Mouse (Mus musculus) frontal cortex, postnatal 10 days (tissue): Measurements from ENCODE around the gene Map4k2.

Experiments used
- DNase-seq, 2 experiments: peaks; one replicate each; pipeline ENCODE4 v3.0.0; 2022; ENCODE audit warnings: low spot score in 2 of 2, mixed read lengths in 1 of 2

Map4k2 gene

DNA sequence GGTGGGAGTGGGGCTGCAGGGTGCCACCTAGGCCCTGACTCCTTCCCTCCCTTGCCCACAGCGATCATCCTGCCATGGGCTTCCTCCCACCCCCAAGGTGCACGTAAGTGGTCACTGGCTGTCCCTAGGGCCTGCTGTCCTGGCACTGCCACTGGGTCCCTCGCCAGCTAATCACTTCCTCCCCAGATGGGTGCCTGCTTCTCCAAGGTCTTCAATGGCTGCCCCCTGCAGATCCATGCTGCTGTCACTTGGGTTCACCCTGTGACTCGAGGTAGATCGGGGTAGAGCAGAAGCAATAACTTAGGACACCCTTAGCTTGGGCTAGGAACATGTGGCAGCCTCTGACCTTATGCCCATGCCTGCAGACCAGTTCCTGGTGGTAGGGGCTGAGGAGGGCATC is 5.1 kb downstream of the Map4k2 start:
- no peak for DNase-seq

DNA sequence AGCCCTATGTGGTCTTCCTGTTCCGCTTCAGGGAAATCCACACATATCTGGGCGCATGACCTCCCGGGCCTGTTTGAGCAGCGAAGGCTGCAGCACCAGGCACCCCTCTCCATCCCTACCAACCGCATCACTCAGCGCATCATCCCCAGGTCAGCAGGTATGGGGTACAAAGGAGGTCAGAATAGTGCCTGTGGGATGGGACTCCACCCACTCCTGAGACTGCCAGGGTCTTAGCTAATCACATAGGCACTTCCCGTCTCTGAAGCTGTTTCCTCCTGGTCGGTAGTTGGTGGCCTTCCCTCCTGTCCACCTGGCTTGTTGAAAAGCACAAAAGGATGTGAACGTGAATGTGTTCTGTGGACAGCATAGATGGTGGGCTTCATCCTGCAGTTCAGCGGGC is 5.7 kb downstream of the Map4k2 start:
- no peak for DNase-seq

DNA sequence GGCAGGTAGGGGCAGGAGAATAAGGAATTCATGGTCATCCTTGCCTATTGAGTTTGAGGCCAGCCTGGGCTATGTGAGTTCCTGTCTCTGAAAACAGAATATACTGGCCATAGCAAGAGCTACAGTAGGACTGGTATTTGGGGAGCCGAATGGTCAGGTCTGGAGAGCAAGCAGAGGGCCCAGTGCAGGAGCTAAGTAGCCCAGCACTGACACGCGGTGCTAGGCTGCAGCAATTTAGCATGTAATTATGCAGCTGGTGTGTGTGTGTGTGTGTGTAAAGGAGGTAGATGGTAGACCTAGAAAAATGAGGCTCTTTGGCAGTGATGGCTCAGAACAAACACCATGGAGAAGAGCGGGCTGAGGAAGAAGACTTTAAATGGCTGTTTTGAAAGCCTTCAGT is 6.7 kb downstream of the Map4k2 start:
- no peak for DNase-seq

DNA sequence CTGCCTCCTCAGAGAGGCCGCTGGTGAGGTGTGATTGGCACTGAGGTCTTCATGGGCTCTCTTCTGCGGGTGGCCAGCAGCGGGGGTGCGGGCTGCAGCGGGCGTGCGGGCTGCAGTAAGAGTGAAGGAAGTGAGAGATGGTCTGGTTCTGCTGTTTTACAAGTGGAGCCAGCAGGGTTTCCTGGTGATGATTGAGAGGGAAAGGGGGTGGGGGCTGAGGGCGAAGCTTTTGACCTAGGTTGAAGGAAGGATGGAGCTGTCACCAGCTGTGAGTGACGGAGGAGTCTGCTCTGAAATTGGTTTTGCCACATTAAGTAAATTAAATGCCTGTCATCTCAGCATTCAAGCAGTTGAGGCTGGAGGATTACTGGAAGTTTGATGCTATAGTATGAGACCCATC is 7.8 kb downstream of the Map4k2 start:
- no peak for DNase-seq

- DNase-seq: no peak
Observed at GRCm38 (mm10) chr19:6349215-6349983, 8.5 kb downstream of the Map4k2 start.

DNA sequence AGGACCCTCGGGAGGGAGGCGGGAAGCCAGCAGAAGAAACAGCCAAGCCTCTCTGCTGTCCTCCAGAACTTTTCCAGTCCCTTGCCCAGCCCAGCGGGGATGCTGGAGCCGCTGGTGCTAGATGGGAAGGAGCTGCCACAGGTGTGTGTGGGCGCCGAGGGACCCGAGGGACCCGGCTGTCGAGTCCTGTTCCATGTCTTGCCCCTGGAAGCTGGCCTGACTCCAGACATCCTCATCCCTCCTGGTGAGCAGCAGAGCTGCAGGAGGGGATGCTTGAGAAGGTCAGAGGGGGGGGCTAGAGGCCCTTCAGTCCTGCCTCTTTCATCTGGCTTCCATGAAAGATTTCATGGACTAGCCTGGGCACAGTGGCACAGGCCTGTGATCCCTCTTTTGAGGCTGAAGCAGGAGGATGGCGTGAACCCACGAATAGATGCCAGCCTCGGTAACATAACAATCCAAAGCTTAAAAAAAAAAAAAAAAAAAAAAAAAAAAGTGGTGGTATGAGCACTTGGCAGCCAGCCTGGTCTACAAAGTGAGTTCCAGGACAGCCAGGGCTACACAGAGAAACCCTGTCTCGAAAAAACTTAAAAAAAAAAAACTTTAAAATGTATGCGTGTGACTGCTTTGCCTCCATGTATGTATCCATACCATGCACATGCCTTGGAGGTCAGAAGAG is 10.6 kb downstream of the Map4k2 start:
- no peak for DNase-seq

DNA sequence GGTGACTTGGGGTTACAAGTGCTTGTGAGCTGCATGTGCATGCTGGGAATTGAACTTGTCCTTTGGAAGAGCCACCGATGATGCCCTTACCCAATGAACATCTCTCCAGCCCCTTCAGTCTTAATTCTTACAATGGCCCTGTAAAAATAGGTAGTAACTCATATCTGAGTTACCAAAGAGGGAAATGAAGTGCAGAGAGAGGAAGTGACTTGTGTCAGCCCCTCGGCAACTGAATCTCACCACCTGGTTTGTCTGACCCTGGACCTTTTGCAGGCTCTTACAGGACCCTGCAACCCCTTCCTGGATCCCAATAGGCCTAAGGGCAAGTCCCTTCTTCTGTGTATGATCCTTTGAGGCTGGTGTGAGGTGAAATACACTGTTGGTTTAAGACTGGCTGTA is 11.2 kb downstream of the Map4k2 start:
- no peak for DNase-seq

GRCm38 (mm10) chr19:6354030-6354429 is 13.1 kb downstream of the Map4k2 start:
- DNase-seq: no peak

DNA sequence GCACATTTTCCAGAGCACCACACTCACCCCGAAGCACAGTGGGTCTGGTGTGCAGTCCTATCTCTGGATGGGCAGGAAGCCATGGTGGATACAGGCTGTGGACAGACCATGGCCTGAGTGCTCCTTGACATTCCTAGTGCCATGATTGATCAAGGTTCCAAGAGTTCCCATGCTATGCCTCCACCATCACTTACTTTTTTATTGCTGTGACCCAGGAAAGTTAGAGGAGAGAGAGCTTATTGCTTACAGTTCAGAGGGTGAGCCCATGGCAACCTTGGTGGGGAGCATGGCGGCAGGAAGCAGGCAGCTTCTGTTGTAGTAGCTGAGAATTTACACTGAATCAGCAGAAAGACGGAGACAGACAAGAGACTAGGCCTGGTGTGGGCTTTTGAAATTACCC is 20.4 kb downstream of the Map4k2 start:
- DNase-seq: no peak

- DNase-seq: no peak
Observed at GRCm38 (mm10) chr19:6363091-6363410, 22.1 kb downstream of the Map4k2 start.

DNA sequence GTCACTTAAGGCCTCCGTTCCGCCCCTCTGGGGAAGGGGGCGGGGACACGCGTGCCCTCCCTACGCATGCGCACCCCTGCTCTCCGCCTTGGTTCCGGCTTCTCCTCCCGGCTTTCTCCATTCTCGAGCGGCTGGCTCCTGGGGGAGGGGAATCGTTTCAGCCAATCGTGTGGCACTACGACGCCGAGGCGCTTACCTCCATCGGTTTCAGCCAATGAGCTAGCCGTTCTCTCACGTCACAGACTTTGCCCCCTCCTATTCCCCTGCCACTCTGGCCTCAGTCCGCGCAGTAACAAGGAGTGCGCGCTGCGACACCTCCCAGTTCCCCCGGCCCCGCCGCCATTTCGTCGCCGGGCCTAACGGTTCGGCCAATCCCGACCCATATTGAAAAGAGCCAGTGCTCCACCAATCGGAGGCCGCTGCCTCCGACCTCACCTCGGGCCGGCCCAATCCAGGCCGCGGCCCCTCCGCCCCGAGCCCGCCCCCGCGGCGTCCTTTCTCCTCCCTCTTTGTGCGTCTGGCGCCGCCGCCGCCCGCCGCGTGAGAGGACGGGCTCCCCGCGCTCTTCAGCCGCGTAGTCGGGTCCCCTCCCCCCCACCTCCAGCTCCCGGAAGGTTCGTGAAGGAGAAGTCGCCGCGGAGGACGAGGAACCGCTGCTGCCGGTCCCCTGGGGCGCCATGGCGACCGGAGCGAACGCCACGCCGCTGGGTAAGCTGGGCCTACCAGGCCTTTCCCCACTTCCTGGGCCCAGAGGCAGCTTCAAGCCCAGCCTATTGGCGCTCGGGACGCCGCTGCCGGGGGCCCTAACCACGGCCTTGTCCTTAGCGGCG is 22.7 kb downstream of the Map4k2 start, which contains the start of gene Sf1:
Sf1 (plus strand) TSS at position 280 of the 830 bp plus-strand sequence.
- peak; percentile 99 to 100 for DNase-seq

- DNase-seq: peak; percentile 84 to 90
Observed at GRCm38 (mm10) chr19:6364317-6364725, 23.4 kb downstream of the Map4k2 start.

DNA sequence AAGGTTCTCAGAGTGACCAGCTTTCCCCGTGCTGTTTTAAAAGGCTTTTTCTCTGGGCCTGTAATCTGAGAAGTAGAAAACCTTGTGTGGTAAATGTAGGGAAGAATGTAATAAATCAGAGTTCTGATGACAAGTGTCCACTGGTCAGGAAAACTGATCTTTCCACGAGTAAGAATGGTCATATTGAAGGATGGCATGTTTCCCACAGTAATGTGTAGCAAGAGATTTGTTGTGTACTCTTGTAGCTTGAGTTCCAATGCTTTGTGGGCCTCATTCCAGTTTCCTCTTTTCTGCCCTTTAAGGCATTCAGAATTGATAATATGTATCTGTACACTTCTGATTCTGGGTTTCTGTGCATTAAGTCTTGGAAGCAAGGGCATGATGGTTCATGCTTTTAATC is 23.9 kb downstream of the Map4k2 start:
- no peak for DNase-seq

DNA sequence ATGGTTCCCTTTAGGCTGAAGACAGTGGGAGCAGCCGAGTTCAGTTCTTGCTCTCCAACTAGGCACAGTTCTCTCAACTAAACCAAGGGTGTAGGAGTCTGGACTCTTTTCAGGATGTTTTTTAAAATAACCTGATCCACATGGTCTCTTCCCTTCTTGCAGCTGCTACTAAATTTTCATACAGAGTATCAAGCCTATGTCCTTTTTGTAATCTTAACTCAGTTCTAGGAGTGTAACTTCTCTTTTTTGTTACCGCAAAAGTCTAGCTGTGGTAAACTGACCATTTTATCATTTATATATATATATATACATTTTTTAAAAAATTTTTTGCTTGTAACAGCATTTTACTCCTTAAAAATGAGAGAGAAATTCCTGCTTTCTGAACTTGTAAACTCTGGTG is 29.2 kb downstream of the Map4k2 start:
- no peak for DNase-seq

DNA sequence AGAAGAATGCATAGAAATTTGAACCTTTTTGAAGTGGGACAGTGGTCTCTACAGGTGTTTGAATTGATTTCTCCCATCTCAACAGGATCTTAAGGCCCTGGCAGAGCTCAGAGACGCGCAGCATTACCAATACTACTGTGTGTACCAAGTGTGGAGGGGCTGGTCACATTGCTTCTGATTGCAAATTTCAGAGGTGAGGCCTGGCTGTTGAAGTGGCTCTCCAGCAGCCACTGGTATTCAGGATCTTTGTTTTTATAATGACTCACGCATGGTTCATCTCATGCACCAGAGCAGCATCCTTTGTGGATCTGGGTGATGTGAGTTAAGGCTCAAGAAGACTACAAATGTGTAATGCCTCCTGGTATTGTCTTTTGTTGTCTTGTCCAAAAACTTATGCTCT is 31.5 kb downstream of the Map4k2 start:
- no peak for DNase-seq

DNA sequence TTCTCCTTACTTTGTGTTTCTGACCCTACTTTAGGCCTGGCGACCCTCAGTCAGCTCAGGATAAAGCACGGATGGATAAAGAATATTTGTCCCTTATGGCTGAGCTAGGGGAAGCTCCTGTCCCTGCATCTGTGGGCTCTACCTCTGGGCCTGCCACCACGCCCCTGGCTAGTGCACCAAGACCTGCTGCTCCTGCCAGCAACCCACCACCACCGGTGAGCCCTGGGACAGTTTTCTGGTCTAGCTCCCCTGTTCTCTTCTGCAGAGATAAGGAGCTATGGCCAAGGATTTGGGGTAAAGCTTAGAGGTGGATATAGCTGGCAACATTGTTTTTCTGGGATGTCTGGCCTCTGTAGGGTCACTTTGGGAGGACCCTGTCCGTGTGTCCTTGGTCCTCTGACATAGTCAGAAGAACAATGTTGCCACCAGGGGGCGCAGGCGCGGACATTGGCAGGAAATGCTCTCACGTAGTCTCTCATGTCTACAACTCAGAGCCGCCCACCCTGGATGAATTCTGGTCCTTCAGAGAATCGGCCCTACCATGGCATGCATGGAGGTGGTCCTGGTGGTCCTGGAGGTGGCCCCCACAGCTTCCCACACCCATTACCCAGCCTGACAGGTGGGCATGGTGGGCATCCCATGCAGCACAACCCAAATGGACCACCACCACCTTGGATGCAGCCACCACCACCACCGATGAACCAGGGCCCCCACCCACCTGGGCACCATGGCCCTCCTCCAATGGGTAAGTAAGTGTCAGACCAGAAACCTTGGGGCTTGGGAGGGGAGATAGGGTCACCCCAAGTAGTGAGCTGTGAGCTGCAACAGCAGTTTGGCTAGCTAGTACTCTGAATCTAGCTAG is 32.8 kb downstream of the Map4k2 start:
- DNase-seq: peak in 1 of 2 experiments; percentile 76

GRCm38 (mm10) chr19:6374571-6374970 is 33.6 kb downstream of the Map4k2 start:
- DNase-seq: no peak

DNA sequence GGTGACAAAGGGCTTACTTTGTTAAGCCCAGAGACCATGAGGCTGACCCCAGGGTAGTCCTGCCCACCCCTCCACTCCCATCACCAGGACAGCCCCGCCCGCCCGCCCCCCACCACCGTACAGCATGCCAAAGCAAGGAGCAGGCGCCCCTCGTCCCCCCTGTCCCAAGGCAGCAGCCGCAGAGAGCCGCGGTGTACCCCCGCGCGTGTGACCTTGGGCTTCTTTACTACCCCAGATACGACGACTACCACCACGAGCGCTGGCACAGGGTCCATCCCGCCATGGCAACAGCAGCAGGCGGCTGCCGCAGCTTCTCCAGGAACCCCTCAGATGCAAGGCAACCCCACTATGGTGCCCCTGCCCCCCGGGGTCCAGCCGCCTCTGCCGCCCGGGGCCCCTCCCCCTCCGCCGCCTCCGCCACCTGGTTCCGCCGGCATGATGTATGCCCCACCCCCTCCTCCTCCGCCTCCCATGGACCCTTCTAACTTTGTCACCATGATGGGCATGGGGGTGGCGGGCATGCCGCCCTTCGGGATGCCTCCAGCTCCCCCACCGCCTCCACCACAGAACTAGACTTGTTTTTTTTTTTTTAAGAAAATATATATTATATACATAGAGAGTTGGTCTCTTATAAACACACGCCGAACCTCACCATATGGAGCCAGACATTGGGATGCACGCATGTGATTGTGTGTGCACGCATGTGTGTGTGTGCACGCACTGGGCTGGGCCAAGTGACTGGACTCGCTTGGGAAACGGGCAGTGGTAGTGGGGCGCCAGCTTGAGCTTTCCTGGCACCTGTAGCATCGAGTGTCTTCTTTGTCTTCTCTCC is 34.7 kb downstream of the Map4k2 start:
- no peak for DNase-seq

DNA sequence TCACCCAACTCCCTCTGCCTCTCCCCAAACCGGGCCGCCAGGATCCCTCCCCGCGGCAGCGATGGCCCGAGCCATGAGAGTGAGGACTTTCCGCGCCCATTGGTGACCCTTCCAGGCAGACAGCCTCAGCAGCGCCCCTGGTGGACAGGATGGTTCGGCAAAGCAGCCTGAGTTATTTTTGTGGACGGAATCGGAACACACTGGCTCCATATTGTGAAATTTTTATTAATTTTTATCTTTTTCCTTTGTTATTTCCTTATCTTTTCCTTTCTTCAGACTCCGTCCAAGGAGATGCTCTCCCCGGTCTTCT is 35.3 kb downstream of the Map4k2 start:
- no peak for DNase-seq

DNA sequence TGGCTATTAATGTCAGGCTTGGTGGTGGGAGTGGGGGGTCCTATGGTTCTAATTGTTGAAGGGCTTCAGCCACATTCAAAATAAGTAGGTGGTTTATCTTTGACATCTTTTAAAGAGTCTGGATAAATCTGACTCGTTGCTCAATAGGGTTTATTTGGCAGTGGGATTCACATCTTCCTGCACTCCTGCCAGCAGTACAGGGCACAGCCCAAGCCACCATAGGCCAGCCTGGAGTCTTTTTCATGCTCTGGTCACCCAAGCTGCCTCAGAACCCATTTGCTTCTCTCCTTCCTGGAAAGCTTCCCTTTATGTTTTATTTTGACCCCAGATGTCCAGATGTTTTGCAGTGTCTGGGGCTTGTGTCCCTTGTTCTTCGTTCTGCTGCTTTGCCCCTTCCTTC is 35.7 kb downstream of the Map4k2 start:
- no peak for DNase-seq
